Mouse (Mus musculus) MEL (cell line): ENCODE measurements around the gene Ddb2. TPM values are rescaled to one million over a fixed set of nuclear protein-coding genes. Genes with fewer than 3 reads are reported as not detected.

Experiments
- DNase-seq: peaks from one replicate; pipeline ENCODE4 v3.0.0; 2011; ENCODE audit warnings: low read depth, low spot score
- H3K27ac ChIP-seq: 2 replicates; pipeline ENCODE4 v1.5.1; 2012; ENCODE audit warnings: low read depth, mild to moderate bottlenecking, control low read depth, low read length, moderate library complexity; ENCODE audit not compliant: control insufficient read depth
- H3K27me3 ChIP-seq, 2 experiments: fragments of 150-350 bp in 1 of 2; sonication (generic) in 1 of 2; 2 replicates each; pipeline ENCODE4 v1.6.1; 2012; ENCODE audit warnings: low read length in 2 of 2, mild to moderate bottlenecking in 2 of 2, improper control_type of control experiment in 1 of 2, moderate library complexity in 1 of 2; ENCODE audit not compliant: insufficient read depth in 2 of 2, control insufficient read depth in 1 of 2
- H3K36me3 ChIP-seq, 2 experiments: 2 replicates each; pipeline ENCODE4 v1.6.1; 2012 to 2014; ENCODE audit warnings: low read length in 2 of 2, improper control_type of control experiment in 1 of 2, inconsistent platforms in 1 of 2, mild to moderate bottlenecking in 1 of 2; ENCODE audit not compliant: insufficient read depth in 2 of 2, control insufficient read depth in 1 of 2
- H3K4me1 ChIP-seq, 2 experiments: fragments of 150-350 bp in 1 of 2; sonication (generic) in 1 of 2; 2 replicates each; pipeline ENCODE4 v1.6.1; 2012; ENCODE audit warnings: low read length in 2 of 2, improper control_type of control experiment in 1 of 2, mild to moderate bottlenecking in 1 of 2; ENCODE audit not compliant: insufficient read depth in 2 of 2, control insufficient read depth in 1 of 2
- H3K4me3 ChIP-seq, 2 experiments: fragments of 150-350 bp in 1 of 2; sonication (generic) in 1 of 2; 2 replicates each; pipeline ENCODE4 v1.5.1; 2012; ENCODE audit warnings: low read depth in 2 of 2, low read length in 2 of 2, mild to moderate bottlenecking in 2 of 2, moderate library complexity in 2 of 2, control low read depth in 1 of 2, improper control_type of control experiment in 1 of 2; ENCODE audit not compliant: control insufficient read depth in 1 of 2, insufficient read depth in 1 of 2
- H3K79me2 ChIP-seq: 2 replicates; pipeline ENCODE4 v1.6.1; 2012; ENCODE audit warnings: mild to moderate bottlenecking, low read length, moderate library complexity; ENCODE audit not compliant: control insufficient read depth, poor library complexity, insufficient read depth
- H3K9ac ChIP-seq: 2 replicates; pipeline ENCODE4 v1.6.1; 2012; ENCODE audit warnings: low read depth, mild to moderate bottlenecking, control low read depth, low read length, moderate library complexity; ENCODE audit not compliant: control insufficient read depth, poor library complexity, severe bottlenecking
- H3K9me3 ChIP-seq: fragments of 150-350 bp; sonication (generic); replicated peaks from 2 replicates; pipeline ENCODE4 v1.6.1; 2012; ENCODE audit warnings: mild to moderate bottlenecking, low read length, improper control_type of control experiment, moderate library complexity; ENCODE audit not compliant: insufficient read depth
- CHD1 ChIP-seq: IDR thresholded peaks from 2 replicates; pipeline ENCODE4 v1.6.1; 2012; ENCODE audit warnings: low read depth, mild to moderate bottlenecking, inconsistent platforms, low read length, improper control_type of control experiment
- CHD2 ChIP-seq: IDR thresholded peaks from 2 replicates; pipeline ENCODE4 v1.6.1; 2011; ENCODE audit warnings: low read length, improper control_type of control experiment
- CTCF ChIP-seq, 3 experiments: IDR thresholded peaks in 2 of 3; conservative IDR thresholded peaks in 1 of 3; 2 replicates each; pipeline ENCODE4 v1.5.1; 2011 to 2012; ENCODE audit warnings: low read length in 3 of 3, low read depth in 2 of 3, mild to moderate bottlenecking in 2 of 3, improper control_type of control experiment in 1 of 3, inconsistent platforms in 1 of 3, mixed read lengths in 1 of 3, moderate library complexity in 1 of 3; ENCODE audit not compliant: control insufficient read depth in 1 of 3, insufficient read depth in 1 of 3, poor library complexity in 1 of 3, severe bottlenecking in 1 of 3
- ELF1 ChIP-seq: IDR thresholded peaks from 2 replicates; pipeline ENCODE4 v1.6.1; 2014; ENCODE audit warnings: low read depth, mild to moderate bottlenecking, inconsistent platforms, low read length, improper control_type of control experiment, moderate library complexity
- EP300 ChIP-seq, 2 experiments: IDR thresholded peaks; 2 replicates each; pipeline ENCODE4 v1.6.1; 2011; ENCODE audit warnings: improper control_type of control experiment in 2 of 2, low read length in 2 of 2, low read depth in 1 of 2, mild to moderate bottlenecking in 1 of 2
- ETS1 ChIP-seq: IDR thresholded peaks from 2 replicates; pipeline ENCODE4 v1.6.1; 2012; ENCODE audit warnings: low read depth, mild to moderate bottlenecking, inconsistent platforms, low read length, improper control_type of control experiment, moderate library complexity
- GABPA ChIP-seq: IDR thresholded peaks from 2 replicates; pipeline ENCODE4 v1.6.1; 2012; ENCODE audit warnings: low read depth, mild to moderate bottlenecking, inconsistent platforms, low read length, improper control_type of control experiment, moderate library complexity
- GATA1 ChIP-seq: IDR thresholded peaks from 2 replicates; pipeline ENCODE4 v1.6.1; 2011; ENCODE audit warnings: low read depth, low read length, improper control_type of control experiment
- HCFC1 ChIP-seq: IDR thresholded peaks from 2 replicates; pipeline ENCODE4 v1.6.1; 2012; ENCODE audit warnings: low read depth, mild to moderate bottlenecking, inconsistent platforms, low read length, improper control_type of control experiment, moderate library complexity
- JUND ChIP-seq: IDR thresholded peaks from 2 replicates; pipeline ENCODE4 v1.6.1; 2011; ENCODE audit warnings: low read depth, mild to moderate bottlenecking, improper control_type of control experiment, low read length
- KAT2A ChIP-seq: conservative IDR thresholded peaks from 2 replicates; pipeline ENCODE4 v1.6.1; 2012; ENCODE audit warnings: low read depth, low read length, improper control_type of control experiment, inconsistent platforms
- MAFK ChIP-seq: IDR thresholded peaks from 2 replicates; pipeline ENCODE4 v1.6.1; 2011; ENCODE audit warnings: low read depth, mild to moderate bottlenecking, low read length, improper control_type of control experiment, borderline replicate concordance
- MAX ChIP-seq: IDR thresholded peaks from 2 replicates; pipeline ENCODE4 v1.6.1; 2011; ENCODE audit warnings: low read length, improper control_type of control experiment
- MAZ ChIP-seq: IDR thresholded peaks from 2 replicates; pipeline ENCODE4 v1.6.1; 2012; ENCODE audit warnings: low read depth, mild to moderate bottlenecking, inconsistent platforms, low read length, improper control_type of control experiment
- MEF2A ChIP-seq: IDR thresholded peaks from 2 replicates; pipeline ENCODE4 v1.6.1; 2014; ENCODE audit warnings: low read depth, mild to moderate bottlenecking, inconsistent platforms, low read length, improper control_type of control experiment; ENCODE audit not compliant: poor library complexity, insufficient replicate concordance, severe bottlenecking; ENCODE audit errors: extremely low read depth
- MXI1 ChIP-seq: IDR thresholded peaks from 2 replicates; pipeline ENCODE4 v1.6.1; 2011; ENCODE audit warnings: mild to moderate bottlenecking, low read depth, low read length, improper control_type of control experiment
- MYB ChIP-seq: IDR thresholded peaks from 2 replicates; pipeline ENCODE4 v1.6.1; 2011; ENCODE audit warnings: mild to moderate bottlenecking, low read depth, low read length, improper control_type of control experiment
- NRF1 ChIP-seq: IDR thresholded peaks from 2 replicates; pipeline ENCODE4 v1.6.1; 2014; ENCODE audit warnings: low read depth, mild to moderate bottlenecking, inconsistent platforms, low read length, improper control_type of control experiment, moderate library complexity; ENCODE audit not compliant: poor library complexity, insufficient read depth, severe bottlenecking
- POLR2A ChIP-seq, 2 experiments: IDR thresholded peaks; 2 replicates each; pipeline ENCODE4 v1.6.1; 2011 to 2012; ENCODE audit warnings: low read length in 2 of 2, mild to moderate bottlenecking in 2 of 2, control low read depth in 1 of 2, improper control_type of control experiment in 1 of 2, low read depth in 1 of 2, moderate library complexity in 1 of 2; ENCODE audit not compliant: control insufficient read depth in 1 of 2, insufficient read depth in 1 of 2, poor library complexity in 1 of 2
- POLR2AphosphoS2 ChIP-seq: IDR thresholded peaks from 2 replicates; pipeline ENCODE4 v1.6.1; 2011; ENCODE audit warnings: low read length, improper control_type of control experiment
- POLR2AphosphoS5 ChIP-seq: IDR thresholded peaks from 2 replicates; pipeline ENCODE4 v1.6.1; 2012; ENCODE audit warnings: low read depth, borderline replicate concordance, mild to moderate bottlenecking, inconsistent platforms, low read length, moderate library complexity, mixed read lengths
- RAD21 ChIP-seq: IDR thresholded peaks from 2 replicates; pipeline ENCODE4 v1.6.1; 2011; ENCODE audit warnings: mild to moderate bottlenecking, low read depth, low read length, improper control_type of control experiment
- SIN3A ChIP-seq: IDR thresholded peaks from 2 replicates; pipeline ENCODE4 v1.6.1; 2012; ENCODE audit warnings: low read length, improper control_type of control experiment, inconsistent platforms
- SMC3 ChIP-seq: IDR thresholded peaks from 2 replicates; pipeline ENCODE4 v1.6.1; 2011; ENCODE audit warnings: low read depth, low read length, improper control_type of control experiment
- TAL1 ChIP-seq: IDR thresholded peaks from 2 replicates; pipeline ENCODE4 v1.6.1; 2012; ENCODE audit warnings: mild to moderate bottlenecking, inconsistent platforms, low read length, moderate library complexity, mixed read lengths
- TBP ChIP-seq: IDR thresholded peaks from 2 replicates; pipeline ENCODE4 v1.8.0; 2011; ENCODE audit warnings: low read depth, low read length, improper control_type of control experiment
- UBTF ChIP-seq: IDR thresholded peaks from 2 replicates; pipeline ENCODE4 v1.6.1; 2012; ENCODE audit warnings: low read depth, mild to moderate bottlenecking, inconsistent platforms, low read length, improper control_type of control experiment, moderate library complexity, borderline replicate concordance; ENCODE audit not compliant: insufficient read depth
- USF2 ChIP-seq, 2 experiments: IDR thresholded peaks; 2 replicates each; pipeline ENCODE4 v1.6.1; 2011 to 2012; ENCODE audit warnings: improper control_type of control experiment in 2 of 2, low read length in 2 of 2, borderline replicate concordance in 1 of 2, inconsistent platforms in 1 of 2, low read depth in 1 of 2, mild to moderate bottlenecking in 1 of 2; ENCODE audit not compliant: insufficient read depth in 1 of 2
- ZKSCAN1 ChIP-seq: IDR thresholded peaks from 2 replicates; pipeline ENCODE4 v1.6.1; 2012; ENCODE audit warnings: low read depth, mild to moderate bottlenecking, inconsistent platforms, low read length, improper control_type of control experiment, moderate library complexity
- ZMIZ1 ChIP-seq: IDR thresholded peaks from 2 replicates; pipeline ENCODE4 v1.6.1; 2012; ENCODE audit warnings: low read depth, mild to moderate bottlenecking, inconsistent platforms, low read length, improper control_type of control experiment, moderate library complexity
- ZNF384 ChIP-seq: IDR thresholded peaks from 2 replicates; pipeline ENCODE4 v1.6.1; 2012; ENCODE audit warnings: low read depth, mild to moderate bottlenecking, inconsistent platforms, low read length, improper control_type of control experiment
- polyA plus RNA-seq, 2 experiments: library from polyadenylated mRNA; stranded (reverse) in 1 of 2; unstranded in 1 of 2; fragments of >175 nt in 1 of 2; fragments of >200 nt in 1 of 2; gene quantifications; 2 replicates each; pipeline versions ENCODE4 v1.2.1 to v1.2.4; 2012; ENCODE audit warnings: low replicate concordance in 2 of 2, low read depth in 1 of 2; ENCODE audit not compliant: insufficient read length in 2 of 2, insufficient read depth in 1 of 2, missing spikeins in 1 of 2
- total RNA-seq: library from RNA; depleted of rRNA; stranded (reverse); fragments of 300-350 nt; gene quantifications from 2 replicates; pipeline ENCODE4 v1.2.3, GENCODE M21; 2012

Gene Ddb2
- total and polyA plus RNA-seq, 3 experiments = 8.4 to 12.6 TPM; not detected in 1

GRCm38 (mm10) chr2:91183148-91183513 is 53.7 kb downstream of the Ddb2 start (continued):
- TF ChIP-seq RAD21 (no peak), UBTF (no peak), SMC3 (no peak), POLR2A (IDR thresholded peaks at IDR 0.05; ENCODE audit: control insufficient read depth in 1 of 2, insufficient read depth in 1 of 2, low read depth in 1 of 2, low read length in 2 of 2, poor library complexity in 1 of 2) (no peak), CTCF (IDR thresholded peaks at IDR 0.05 in 2 of 3, conservative IDR thresholded peaks at IDR 0.05 in 1 of 3; ENCODE audit: control insufficient read depth in 1 of 3, insufficient read depth in 1 of 3, low read depth in 2 of 3, low read length in 3 of 3, poor library complexity in 1 of 3, severe bottlenecking in 1 of 3) (no peak), HCFC1 (peak; percentile 91), MAZ (peak; percentile 42)

GRCm38 (mm10) chr2:91182405-91183147 is 54.2 kb downstream of the Ddb2 start:
- Histone ChIP-seq H3K9me3 (no peaks in the 10 kb centered on the region), H3K4me1 (peaks cover 7 to 31% of the 10 kb centered on the region in 2 experiments), H3K9ac (peak overlapping the region; percentile 90), H3K27me3 (no peaks in the 10 kb centered on the region), H3K36me3 (peaks cover 3 to 20% of the 10 kb centered on the region in 2 experiments; a peak in 3 of 4 replicates), H3K27ac (peak overlapping the region; percentile 98), H3K4me3 (peak overlapping the region; percentile 74 to 82), H3K79me2 (peaks cover 14% of the 10 kb centered on the region)
- DNase-seq = peak; percentile 93
- TF ChIP-seq ZMIZ1 (no peak), MEF2A (no peak), GATA1 (no peak), EP300 (IDR thresholded peaks at IDR 0.05; ENCODE audit: low read depth in 1 of 2, low read length in 2 of 2) (no peak), MXI1 (peak; percentile 83), TAL1 (no peak), ZNF384 (peak; percentile 95), TBP (no peak; the same call in 1 of the 2 replicates), HCFC1 (no peak), USF2 (IDR thresholded peaks at IDR 0.05; ENCODE audit: borderline replicate concordance in 1 of 2, insufficient read depth in 1 of 2, low read depth in 1 of 2, low read length in 2 of 2) (no peak), POLR2AphosphoS2 (no peak), RAD21 (no peak), JUND (no peak), SIN3A (peak; percentile 67; the same call in 1 of the 2 replicates), SMC3 (no peak), ELF1 (peak; percentile 67), MAZ (peak; percentile 56; the same call in 1 of the 2 replicates), MAX (no peak; the same call in 1 of the 2 replicates), MAFK (no peak), UBTF (peak; percentile 67; the same call in 1 of the 2 replicates), CHD1 (no peak), ZKSCAN1 (no peak), NRF1 (peak; percentile 75), GABPA (no peak), KAT2A (no peak), POLR2AphosphoS5 (no peak), CTCF (IDR thresholded peaks at IDR 0.05 in 2 of 3, conservative IDR thresholded peaks at IDR 0.05 in 1 of 3; ENCODE audit: control insufficient read depth in 1 of 3, insufficient read depth in 1 of 3, low read depth in 2 of 3, low read length in 3 of 3, poor library complexity in 1 of 3, severe bottlenecking in 1 of 3) (no peak), MYB (no peak), POLR2A (IDR thresholded peaks at IDR 0.05; ENCODE audit: control insufficient read depth in 1 of 2, insufficient read depth in 1 of 2, low read depth in 1 of 2, low read length in 2 of 2, poor library complexity in 1 of 2) (peak; percentile 57 to 76; a peak in 2 of 4 replicates), CHD2 (no peak), ETS1 (no peak)
